Mouse (Mus musculus): ENCODE results near the gene Themis2. TPM values are rescaled to one million over a fixed set of nuclear protein-coding genes. Genes with fewer than 3 reads are reported as not detected.
A peak's percentile ranks its signal among the peaks of the same experiment; 100 is the strongest.

The Themis2 gene
- total and polyA plus RNA-seq, 3 experiments, result 9.3 to 35.7 (median 14.2) TPM

DNA sequence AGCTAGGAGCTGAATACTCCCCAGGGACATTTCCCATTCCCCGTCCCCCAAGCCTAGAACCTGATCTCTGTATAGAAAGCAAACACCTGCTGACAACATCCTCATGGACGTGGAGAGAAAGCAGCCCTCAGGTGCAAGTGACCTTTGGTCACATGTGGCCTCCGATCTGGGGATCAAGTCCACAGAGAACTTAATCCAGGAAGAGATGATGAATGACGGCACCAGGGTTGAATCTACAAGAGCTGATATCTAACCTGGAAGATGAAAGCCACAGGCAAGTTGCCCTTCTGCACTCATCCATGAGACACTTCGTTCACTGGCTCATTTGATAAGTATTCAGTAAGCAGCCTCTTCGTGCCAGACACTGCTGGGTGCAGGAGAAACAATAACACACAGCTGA is 33.6 kb downstream of the Themis2 start:
- Histone ChIP-seq H3K9ac (ENCODE audit: insufficient read depth, low read depth) (no peak overlapping the region), H3K4me3 (replicated peaks in 1 of 3; ENCODE audit: low read depth in 2 of 3, low read length in 2 of 3, poor library complexity in 1 of 3) (no peak overlapping the region), H3K9me3 (replicated peaks; ENCODE audit: low read length) (no peaks in the 10 kb centered on the region), H3K27ac (ENCODE audit: insufficient read depth, low read depth) (no peak overlapping the region), H3K4me2 (ENCODE audit: insufficient read depth, low read depth, poor library complexity, severe bottlenecking) (no peak overlapping the region), H3K27me3 (replicated peaks) (peaks cover under 1% of the 10 kb centered on the region), H3K4me1 (ENCODE audit: control insufficient read depth in 1 of 2, insufficient read depth in 2 of 2) (peaks cover 7 to 24% of the 10 kb centered on the region in 2 experiments), H3K36me3 (replicated peaks in 1 of 2; ENCODE audit: control insufficient read depth in 1 of 2, insufficient read depth in 1 of 2, low read length in 1 of 2) (no peaks in the 10 kb centered on the region), H3K79me2 (replicated peaks; ENCODE audit: control insufficient read depth, extremely low read depth, insufficient read depth, poor library complexity, severe bottlenecking) (no peaks in the 10 kb centered on the region)
- dilution Hi-C loops (cut with MboI; ENCODE audit: extremely low pct_ligation_motif_present, extremely low pct_unique_long_range_greater_than_20kb, low sequenced_read_pairs) (no loop called here), in situ Hi-C loops (cut with MboI; ENCODE audit: low pct_ligation_motif_present, low pct_unique_long_range_greater_than_20kb, low sequenced_read_pairs) (no loop called here)
- no peak for DNase-seq (ENCODE audit: extremely low read depth)
- no peak for TF ChIP-seq UBTF (IDR thresholded peaks at IDR 0.05; ENCODE audit: low read depth, low read length)
- TF ChIP-seq USF2 (conservative IDR thresholded peaks at IDR 0.05; ENCODE audit: low read depth, low read length), result no peak
- TF ChIP-seq MAFK (IDR thresholded peaks at IDR 0.05; ENCODE audit: insufficient replicate concordance, low read length), result no peak
- TF ChIP-seq CHD1 (IDR thresholded peaks at IDR 0.05; ENCODE audit: low read depth, low read length), result no peak
- no peak for TF ChIP-seq SIN3A (IDR thresholded peaks at IDR 0.05; ENCODE audit: low read length)
- TF ChIP-seq USF1 (IDR thresholded peaks at IDR 0.05; ENCODE audit: low read depth, low read length), result no peak
- TF ChIP-seq SMC3 (IDR thresholded peaks at IDR 0.05; ENCODE audit: low read depth, low read length), result no peak
- TF ChIP-seq MAZ (IDR thresholded peaks at IDR 0.05; ENCODE audit: low read depth, low read length), result no peak

DNA sequence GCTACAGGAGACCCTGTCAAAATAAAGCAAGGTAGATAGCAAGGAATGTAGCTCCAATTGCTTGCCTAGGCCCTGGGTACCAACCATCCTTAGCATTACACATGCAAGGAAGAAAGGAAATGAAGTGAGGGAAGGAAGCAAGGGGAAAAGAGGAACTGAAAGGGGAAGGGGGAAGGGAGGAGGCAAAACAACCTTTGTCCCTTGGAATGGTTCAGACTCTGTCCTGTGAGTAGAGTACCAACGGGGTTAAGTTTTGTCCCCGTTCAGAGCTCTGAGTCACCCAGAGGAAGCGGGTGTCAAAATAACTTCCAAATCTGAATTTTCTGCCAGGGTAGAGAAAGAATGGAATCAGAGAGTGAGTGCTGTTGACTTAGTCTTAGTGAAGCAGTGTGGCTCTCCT is 35.9 kb downstream of the Themis2 start:
- peaks cover 17% of the 10 kb centered on the region for H3K27me3 ChIP-seq (replicated peaks)
- peak overlapping the region; percentile 4; the same call in 1 of the 2 replicates for H3K4me2 ChIP-seq (ENCODE audit: insufficient read depth, low read depth, poor library complexity, severe bottlenecking)
- peak overlapping the region in 1 of 3 experiments; percentile 19 for H3K4me3 ChIP-seq (replicated peaks in 1 of 3; ENCODE audit: low read depth in 2 of 3, low read length in 2 of 3, poor library complexity in 1 of 3)
- no peak for DNase-seq (ENCODE audit: extremely low read depth)
- no peaks in the 10 kb centered on the region for H3K79me2 ChIP-seq (replicated peaks; ENCODE audit: control insufficient read depth, extremely low read depth, insufficient read depth, poor library complexity, severe bottlenecking)
- peak; percentile 59 for TF ChIP-seq CHD2 (IDR thresholded peaks at IDR 0.05; ENCODE audit: low read length)
- peak; percentile 86 for TF ChIP-seq IRF4 (IDR thresholded peaks at IDR 0.05; ENCODE audit: low read depth, low read length)
- no peak for TF ChIP-seq RAD21 (IDR thresholded peaks at IDR 0.05; ENCODE audit: low read depth, low read length)
- TF ChIP-seq EP300 (IDR thresholded peaks at IDR 0.05; ENCODE audit: low read length), result peak; percentile 84
- peaks cover 7 to 32% of the 10 kb centered on the region in 2 experiments for H3K4me1 ChIP-seq (ENCODE audit: control insufficient read depth in 1 of 2, insufficient read depth in 2 of 2)
- no peak overlapping the region for H3K9ac ChIP-seq (ENCODE audit: insufficient read depth, low read depth)
- H3K36me3 ChIP-seq (replicated peaks in 1 of 2; ENCODE audit: control insufficient read depth in 1 of 2, insufficient read depth in 1 of 2, low read length in 1 of 2), result no peaks in the 10 kb centered on the region
- no peaks in the 10 kb centered on the region for H3K9me3 ChIP-seq (replicated peaks; ENCODE audit: low read length)
- in situ Hi-C loops (cut with MboI; ENCODE audit: low pct_ligation_motif_present, low pct_unique_long_range_greater_than_20kb, low sequenced_read_pairs), result no loop called here
- dilution Hi-C loops (cut with MboI; ENCODE audit: extremely low pct_ligation_motif_present, extremely low pct_unique_long_range_greater_than_20kb, low sequenced_read_pairs), result no loop called here
- no peak overlapping the region for H3K27ac ChIP-seq (ENCODE audit: insufficient read depth, low read depth)

DNA sequence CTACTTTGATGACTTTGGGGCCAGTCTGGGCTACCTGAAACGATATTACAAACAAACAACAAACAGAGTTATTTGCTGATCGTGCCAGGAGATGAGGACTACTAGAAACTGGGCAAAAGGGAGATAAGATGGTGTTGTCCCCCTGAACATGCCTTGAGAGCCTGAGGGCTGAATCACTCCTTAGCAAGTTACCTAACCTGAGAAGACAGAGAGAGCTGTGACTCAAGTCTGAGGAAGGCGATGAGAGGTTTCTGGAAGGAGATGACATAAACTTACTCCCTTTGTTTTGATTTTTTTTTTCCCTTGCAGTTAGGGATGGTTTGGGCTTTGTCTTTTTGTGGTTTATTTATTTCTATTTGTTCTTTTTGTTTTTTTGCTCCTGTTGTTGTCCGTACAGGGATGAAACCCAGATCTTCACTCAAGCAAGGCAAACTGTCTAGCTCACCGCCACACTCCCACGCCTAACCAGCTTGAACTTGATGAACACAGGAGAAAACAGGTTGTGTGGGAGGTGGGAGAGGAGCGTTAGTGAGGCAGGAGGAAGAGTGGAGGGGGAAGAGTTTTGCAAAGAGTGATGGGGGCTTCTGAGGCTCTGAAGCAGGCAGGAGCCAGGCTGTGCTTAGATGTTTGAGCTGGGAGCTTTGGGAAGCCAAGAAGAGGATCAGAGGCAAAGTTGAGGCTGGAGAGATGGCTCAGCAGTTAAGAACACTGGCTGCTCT is 38.4 kb downstream of the Themis2 start:
- no peak for TF ChIP-seq ZKSCAN1 (IDR thresholded peaks at IDR 0.05; ENCODE audit: borderline replicate concordance, low read depth, low read length)
- TF ChIP-seq NELFE (IDR thresholded peaks at IDR 0.05; ENCODE audit: low read depth, low read length), result no peak
- no peak for TF ChIP-seq MEF2A (IDR thresholded peaks at IDR 0.05; ENCODE audit: borderline replicate concordance, low read depth, low read length)
- no peak for TF ChIP-seq PAX5 (IDR thresholded peaks at IDR 0.05; ENCODE audit: low read length)
- TF ChIP-seq MAFK (IDR thresholded peaks at IDR 0.05; ENCODE audit: insufficient replicate concordance, low read length), result no peak
- TF ChIP-seq MAX (IDR thresholded peaks at IDR 0.05; ENCODE audit: low read length), result no peak
- no peak for TF ChIP-seq EP300 (IDR thresholded peaks at IDR 0.05; ENCODE audit: low read length)
- Histone ChIP-seq H3K27me3 (replicated peaks) (peaks cover 17% of the 10 kb centered on the region), H3K4me1 (ENCODE audit: control insufficient read depth in 1 of 2, insufficient read depth in 2 of 2) (peaks cover 7 to 36% of the 10 kb centered on the region in 2 experiments), H3K9me3 (replicated peaks; ENCODE audit: low read length) (no peaks in the 10 kb centered on the region), H3K79me2 (replicated peaks; ENCODE audit: control insufficient read depth, extremely low read depth, insufficient read depth, poor library complexity, severe bottlenecking) (no peaks in the 10 kb centered on the region), H3K9ac (ENCODE audit: insufficient read depth, low read depth) (0 out of 2 replicates have a peak overlapping the region, but pooled peaks have one; percentile 67), H3K4me2 (ENCODE audit: insufficient read depth, low read depth, poor library complexity, severe bottlenecking) (peak overlapping the region; percentile 48; the same call in 1 of the 2 replicates), H3K36me3 (replicated peaks in 1 of 2; ENCODE audit: control insufficient read depth in 1 of 2, insufficient read depth in 1 of 2, low read length in 1 of 2) (peaks cover 0 to 2% of the 10 kb centered on the region in 2 experiments), H3K4me3 (replicated peaks in 1 of 3; ENCODE audit: low read depth in 2 of 3, low read length in 2 of 3, poor library complexity in 1 of 3) (peak overlapping the region in 2 of 3 experiments; percentile 66 to 77), H3K27ac (ENCODE audit: insufficient read depth, low read depth) (no peak overlapping the region)
- dilution Hi-C loops (cut with MboI; ENCODE audit: extremely low pct_ligation_motif_present, extremely low pct_unique_long_range_greater_than_20kb, low sequenced_read_pairs) (no loop called here), in situ Hi-C loops (cut with MboI; ENCODE audit: low pct_ligation_motif_present, low pct_unique_long_range_greater_than_20kb, low sequenced_read_pairs) (no loop called here)
- no peak for DNase-seq (ENCODE audit: extremely low read depth)

Measured in CH12.LX (cell line).